Mouse (Mus musculus) thymus, postnatal 25 days (tissue): ENCODE data around the gene Tra2b.
"Not testable (repeated sequence)": the region's sequence is repeated elsewhere in the genome, so short reads cannot be mapped to it uniquely, and the experiment has no call there.

ENCODE experiments used
- DNase-seq: peaks from one replicate; pipeline ENCODE4 v3.0.0; 2022

The Tra2b gene

GRCm38 (mm10) chr16:22241376-22242238 lies 24.2 kb downstream of the Tra2b start:
- no peak for DNase-seq

GRCm38 (mm10) chr16:22240856-22241255 lies 24.9 kb downstream of the Tra2b start:
- DNase-seq, result no peak

GRCm38 (mm10) chr16:22239978-22240377 lies 25.8 kb downstream of the Tra2b start:
- DNase-seq, result no peak

- DNase-seq, result no peak
Measured at GRCm38 (mm10) chr16:22238928-22239620, 26.7 kb downstream of the Tra2b start.

- not testable (repeated sequence) for DNase-seq
Measured at GRCm38 (mm10) chr16:22238402-22238801, 27.4 kb downstream of the Tra2b start.

GRCm38 (mm10) chr16:22236814-22237213 lies 29.0 kb downstream of the Tra2b start:
- DNase-seq, result no peak

GRCm38 (mm10) chr16:22234535-22234934 lies 31.3 kb downstream of the Tra2b start:
- DNase-seq, result no peak

GRCm38 (mm10) chr16:22230276-22230675 lies 35.5 kb downstream of the Tra2b start:
- DNase-seq, result not testable (repeated sequence)

GRCm38 (mm10) chr16:22203501-22203900 lies 62.3 kb downstream of the Tra2b start:
- DNase-seq, result no peak

GRCm38 (mm10) chr16:22201858-22202257 lies 63.9 kb downstream of the Tra2b start:
- no peak for DNase-seq

GRCm38 (mm10) chr16:22200476-22200875 lies 65.3 kb downstream of the Tra2b start:
- DNase-seq, result no peak
